Mouse (Mus musculus): ENCODE measurements at regions not wholly inside any gene's neighbourhood (a gene's known extent, or its start where the extent isn't known, plus 50 kb on each side); places are given as distances from the start of the nearest gene placed in this dataset.

GRCm38 (mm10) chr13:30041501-30042295, 55.8 kb upstream of the E2f3 start:
- TF ChIP-seq CTCF (IDR thresholded peaks at IDR 0.05; ENCODE audit: extremely low read depth, insufficient read depth, low read length) (no peak), POLR2A (IDR thresholded peaks at IDR 0.05; ENCODE audit: extremely low read depth, insufficient read depth, low read length) (no peak)

All from cortical plate, adult 2 months (tissue).